Mouse (Mus musculus) myocyte (in vitro differentiated cells): Measurements from ENCODE around the gene Txndc17. TPM values are rescaled to one million over a fixed set of nuclear protein-coding genes. Genes with fewer than 3 reads are reported as not detected.
"Not testable (repeated sequence)": the region's sequence is repeated elsewhere in the genome, so short reads cannot be mapped to it uniquely, and the experiment has no call there.

Experiments
- H3K27me3 ChIP-seq: one replicate; pipeline ENCODE4 v1.6.1; 2011; ENCODE audit not compliant: control insufficient read depth, insufficient read depth, insufficient read length
- H3K36me3 ChIP-seq: one replicate; pipeline ENCODE4 v1.6.1; 2011; ENCODE audit not compliant: control insufficient read depth, insufficient read depth
- H3K4me2 ChIP-seq: one replicate; pipeline ENCODE4 v1.6.1; 2011; ENCODE audit warnings: low read depth, control low read depth
- H3K4me3 ChIP-seq: one replicate; pipeline ENCODE4 v1.5.1; 2011; ENCODE audit warnings: mild to moderate bottlenecking, control low read depth, moderate library complexity
- H3K79me2 ChIP-seq: one replicate; pipeline ENCODE4 v1.6.1; 2011; ENCODE audit not compliant: control insufficient read depth, insufficient read depth
- H3ac ChIP-seq: one replicate; pipeline ENCODE4 v1.6.1; 2011; ENCODE audit not compliant: control insufficient read depth, insufficient read length
- CEBPB ChIP-seq: IDR thresholded peaks from 2 replicates; pipeline ENCODE4 v1.6.1; 2011; ENCODE audit warnings: mild to moderate bottlenecking, moderate library complexity; ENCODE audit not compliant: poor library complexity, insufficient read depth, severe bottlenecking
- E2F4 ChIP-seq: IDR thresholded peaks from one replicate; pipeline ENCODE4 v1.6.1; 2011; ENCODE audit warnings: mild to moderate bottlenecking, control low read depth, moderate library complexity; ENCODE audit not compliant: insufficient read depth
- MAX ChIP-seq: IDR thresholded peaks from one replicate; pipeline ENCODE4 v1.6.1; 2011; ENCODE audit warnings: low read depth, mild to moderate bottlenecking, control low read depth
- MYOD1 ChIP-seq, 3 experiments: IDR thresholded peaks; one replicate each; pipeline ENCODE4 v1.6.1; 2011; ENCODE audit warnings: control low read depth in 2 of 3, low read depth in 2 of 3, mild to moderate bottlenecking in 2 of 3, moderate library complexity in 1 of 3; ENCODE audit not compliant: insufficient read length in 2 of 3, control insufficient read depth in 1 of 3
- MYOG ChIP-seq, 3 experiments: IDR thresholded peaks; one replicate each; pipeline ENCODE4 v1.6.1; 2011; ENCODE audit warnings: control low read depth in 2 of 3, low read depth in 2 of 3, mild to moderate bottlenecking in 2 of 3; ENCODE audit not compliant: insufficient read length in 2 of 3, control insufficient read depth in 1 of 3, insufficient read depth in 1 of 3
- POLR2A ChIP-seq: IDR thresholded peaks from one replicate; pipeline ENCODE4 v1.6.1; 2011; ENCODE audit warnings: low read depth, mild to moderate bottlenecking, control low read depth, moderate library complexity; ENCODE audit not compliant: insufficient read length
- POLR2AphosphoS2 ChIP-seq: IDR thresholded peaks from one replicate; pipeline ENCODE4 v1.6.1; 2011; ENCODE audit warnings: low read depth, control low read depth; ENCODE audit not compliant: insufficient read length
- REST ChIP-seq: IDR thresholded peaks from one replicate; pipeline ENCODE4 v1.6.1; 2011; ENCODE audit warnings: mild to moderate bottlenecking, control low read depth, moderate library complexity; ENCODE audit not compliant: insufficient read depth, insufficient read length
- SRF ChIP-seq: IDR thresholded peaks from one replicate; pipeline ENCODE4 v1.6.1; 2011; ENCODE audit warnings: low read depth; ENCODE audit not compliant: control insufficient read depth, insufficient read length
- TCF12 ChIP-seq: IDR thresholded peaks from one replicate; pipeline ENCODE4 v1.6.1; 2011; ENCODE audit warnings: mild to moderate bottlenecking, control low read depth; ENCODE audit not compliant: poor library complexity, insufficient read depth, severe bottlenecking
- TCF3 ChIP-seq: IDR thresholded peaks from one replicate; pipeline ENCODE4 v1.6.1; 2011; ENCODE audit warnings: low read depth, control low read depth; ENCODE audit not compliant: insufficient read length
- USF1 ChIP-seq: IDR thresholded peaks from one replicate; pipeline ENCODE4 v1.6.1; 2011; ENCODE audit warnings: low read depth, mild to moderate bottlenecking, control low read depth, moderate library complexity
- polyA plus RNA-seq: library from polyadenylated mRNA; unstranded; fragments of >200 nt; fragmentation: generic; extraction: Trizol; gene quantifications from one replicate; pipeline ENCODE4 v1.2.1, GENCODE M21; 2012; ENCODE audit warnings: missing spikeins

Txndc17 gene
- 110 TPM for polyA plus RNA-seq

GRCm38 (mm10) chr11:72207204-72207833 lies at the start of gene Txndc17, which contains the start of gene 4933427D14Rik:
TSS of gene Txndc17 (plus strand) at chr11:72207547.
TSS of gene 4933427D14Rik (minus strand) at chr11:72207459.
- H3K4me2 ChIP-seq, result peak within 1 kb of the TSS; percentile 81
- H3ac ChIP-seq, result peak within 1 kb of the TSS; percentile 71
- H3K27me3 ChIP-seq, result no peaks in the 10 kb centered on the region
- H3K79me2 ChIP-seq, result peaks cover 43% of the 10 kb centered on the region
- TF ChIP-seq TCF3 (no peak), POLR2A (peak; percentile 94), POLR2AphosphoS2 (peak; percentile 85), SRF (peak; percentile 76), CEBPB (no peak), MYOG (IDR thresholded peaks at IDR 0.05; ENCODE audit: control insufficient read depth in 1 of 3, insufficient read depth in 1 of 3, insufficient read length in 2 of 3, low read depth in 2 of 3) (peak in 1 of 3 experiments; percentile 8)
- H3K36me3 ChIP-seq, result peaks cover 12% of the 10 kb centered on the region
- peak within 1 kb of the TSS; percentile 98 for H3K4me3 ChIP-seq

- Histone ChIP-seq H3ac (no peak overlapping the region), H3K4me3 (no peak overlapping the region), H3K36me3 (peaks cover 25% of the 10 kb centered on the region), H3K4me2 (no peak overlapping the region), H3K79me2 (no peaks in the 10 kb centered on the region), H3K27me3 (no peaks in the 10 kb centered on the region)
- TF ChIP-seq MAX (no peak), REST (no peak), SRF (no peak), POLR2A (no peak), TCF12 (no peak), CEBPB (no peak), TCF3 (no peak), E2F4 (no peak), MYOG (IDR thresholded peaks at IDR 0.05; ENCODE audit: control insufficient read depth in 1 of 3, insufficient read depth in 1 of 3, insufficient read length in 2 of 3, low read depth in 2 of 3) (no peak), USF1 (no peak)
These were observed 44.1 kb upstream of the Txndc17 start for GRCm38 (mm10) chr11:72163198-72163597.

GRCm38 (mm10) chr11:72169871-72170270 lies 37.5 kb upstream of the Txndc17 start:
- no peaks in the 10 kb centered on the region for H3K79me2 ChIP-seq
- no peak overlapping the region for H3ac ChIP-seq
- no peaks in the 10 kb centered on the region for H3K27me3 ChIP-seq
- no peak overlapping the region for H3K4me3 ChIP-seq
- H3K4me2 ChIP-seq, result no peak overlapping the region
- H3K36me3 ChIP-seq, result peaks cover 27% of the 10 kb centered on the region
- TF ChIP-seq MYOG (IDR thresholded peaks at IDR 0.05; ENCODE audit: control insufficient read depth in 1 of 3, insufficient read depth in 1 of 3, insufficient read length in 2 of 3, low read depth in 2 of 3) (no peak), USF1 (no peak), MYOD1 (IDR thresholded peaks at IDR 0.05; ENCODE audit: control insufficient read depth in 1 of 3, insufficient read length in 2 of 3, low read depth in 2 of 3) (no peak), MAX (no peak)

GRCm38 (mm10) chr11:72171906-72172305 lies 35.4 kb upstream of the Txndc17 start:
- not testable (repeated sequence) for H3K27me3 ChIP-seq, H3K4me3 ChIP-seq, H3ac ChIP-seq, H3K4me2 ChIP-seq, H3K79me2 ChIP-seq
- peaks cover 35% of the 10 kb centered on the region for H3K36me3 ChIP-seq

GRCm38 (mm10) chr11:72173506-72173905 lies 33.8 kb upstream of the Txndc17 start:
- Histone ChIP-seq H3K4me3 (no peak overlapping the region), H3K27me3 (no peaks in the 10 kb centered on the region), H3K79me2 (no peaks in the 10 kb centered on the region), H3K36me3 (peaks cover 30% of the 10 kb centered on the region), H3ac (no peak overlapping the region), H3K4me2 (no peak overlapping the region)
- TF ChIP-seq CEBPB, result no peak
- TF ChIP-seq TCF3, result no peak
- no peak for TF ChIP-seq POLR2A
- TF ChIP-seq MYOG (IDR thresholded peaks at IDR 0.05; ENCODE audit: control insufficient read depth in 1 of 3, insufficient read depth in 1 of 3, insufficient read length in 2 of 3, low read depth in 2 of 3), result no peak
- no peak for TF ChIP-seq USF1
- no peak for TF ChIP-seq POLR2AphosphoS2
- TF ChIP-seq MYOD1 (IDR thresholded peaks at IDR 0.05; ENCODE audit: control insufficient read depth in 1 of 3, insufficient read length in 2 of 3, low read depth in 2 of 3), result no peak

GRCm38 (mm10) chr11:72174721-72175120 lies 32.6 kb upstream of the Txndc17 start:
- no peak overlapping the region for H3ac ChIP-seq
- no peak overlapping the region for H3K4me2 ChIP-seq
- H3K4me3 ChIP-seq, result no peak overlapping the region
- no peaks in the 10 kb centered on the region for H3K27me3 ChIP-seq
- TF ChIP-seq TCF12 (no peak), POLR2AphosphoS2 (no peak), MYOD1 (IDR thresholded peaks at IDR 0.05; ENCODE audit: control insufficient read depth in 1 of 3, insufficient read length in 2 of 3, low read depth in 2 of 3) (no peak)
- H3K36me3 ChIP-seq, result peaks cover 30% of the 10 kb centered on the region
- H3K79me2 ChIP-seq, result no peaks in the 10 kb centered on the region
